Mouse (Mus musculus): ENCODE data around the gene Slc30a9.

DNA sequence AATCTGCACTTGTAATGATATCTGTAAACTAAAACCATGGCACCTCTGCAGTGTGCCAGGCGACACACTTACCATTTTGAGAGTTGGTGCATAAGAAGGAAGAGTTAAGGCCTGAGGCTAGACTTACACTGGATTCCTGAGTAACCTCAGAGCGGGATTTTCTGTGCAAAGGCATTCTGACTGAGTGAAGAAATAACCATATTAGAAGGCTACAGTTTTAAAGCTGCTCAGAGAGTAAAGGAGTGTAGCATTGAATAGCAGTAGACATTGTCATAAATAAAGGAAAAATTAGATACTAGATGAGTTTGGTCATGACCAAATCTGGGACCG, 5.7 kb downstream of the Slc30a9 start:
- TF ChIP-seq CTCF (IDR thresholded peaks at IDR 0.05; ENCODE audit: borderline replicate concordance, insufficient read depth, low read length): no peak
- TF ChIP-seq POLR2A (IDR thresholded peaks at IDR 0.05; ENCODE audit: low read depth, low read length): no peak

All from embryonic fibroblast, embryonic 13.5 days (primary cell).